Mouse (Mus musculus) stomach, embryonic 15.5 days (tissue): ENCODE data around the gene Med12. TPM values are rescaled to one million over a fixed set of nuclear protein-coding genes. Genes with fewer than 3 reads are reported as not detected.

ENCODE experiments used
- ATAC-seq: fragments of 200-750 bp; cut with Nextera tagmentation; 2 replicates; pipeline ENCODE4 v1.8.0; 2017; ENCODE audit warnings: low read depth, moderate number of reproducible peaks, moderate TSS enrichment; ENCODE audit not compliant: insufficient read depth, low FRiP score
- H3K27ac ChIP-seq: fragments of 300-500 bp; sonication (generic); 2 replicates; pipeline ENCODE4 v1.5.1; 2015; ENCODE audit warnings: mild to moderate bottlenecking, inconsistent platforms
- H3K27me3 ChIP-seq: fragments of 300-500 bp; sonication (generic); replicated peaks from 2 replicates; pipeline ENCODE4 v1.6.1; 2015; ENCODE audit warnings: inconsistent platforms
- H3K36me3 ChIP-seq: fragments of 300-500 bp; sonication (generic); 2 replicates; pipeline ENCODE4 v1.6.1; 2015; ENCODE audit warnings: inconsistent platforms
- H3K4me1 ChIP-seq: fragments of 300-500 bp; sonication (generic); 2 replicates; pipeline ENCODE4 v1.6.1; 2015; ENCODE audit warnings: inconsistent platforms
- H3K4me2 ChIP-seq: fragments of 300-500 bp; sonication (generic); 2 replicates; pipeline ENCODE4 v1.6.1; 2015; ENCODE audit warnings: mild to moderate bottlenecking, inconsistent platforms
- H3K4me3 ChIP-seq: fragments of 300-500 bp; sonication (generic); replicated peaks from 2 replicates; pipeline ENCODE4 v1.5.1; 2015; ENCODE audit warnings: inconsistent platforms
- H3K9ac ChIP-seq: fragments of 300-500 bp; sonication (generic); 2 replicates; pipeline ENCODE4 v1.6.1; 2015; ENCODE audit warnings: inconsistent platforms
- H3K9me3 ChIP-seq: fragments of 300-500 bp; sonication (generic); 2 replicates; pipeline ENCODE4 v1.6.1; 2016; ENCODE audit warnings: inconsistent platforms
- WGBS: fragments of 180-500 bp; shearing (Covaris S2); methylation state at CpG from one replicate; pipeline ENCODE4 v1.1.7; 2015; 5-methylcytosine and 5-hydroxymethylcytosine counted together
- polyA plus RNA-seq: library from polyadenylated mRNA; unstranded; fragments of >200 nt; fragmentation: Nextera tagmentation; extraction: Ambion mirVana; gene quantifications from 2 replicates; pipeline ENCODE4 v1.2.1, GENCODE M21; 2015

Med12 gene
- polyA plus RNA-seq, 1 experiment from 2014 or later = 23.7 TPM

- peak overlapping the region; percentile 48 for H3K4me2 ChIP-seq
- H3K9ac ChIP-seq = no peak overlapping the region
- peaks cover 4% of the 10 kb centered on the region; the same call in 1 of the 2 replicates for H3K36me3 ChIP-seq
- ATAC-seq = no peak
- H3K4me3 ChIP-seq = peak overlapping the region; percentile 47
- no peaks in the 10 kb centered on the region for H3K9me3 ChIP-seq
- H3K27me3 ChIP-seq = no peaks in the 10 kb centered on the region
- H3K4me1 ChIP-seq = no peaks in the 10 kb centered on the region
- H3K27ac ChIP-seq = no peak overlapping the region
- 27% methylated on average over 6 of the region's 6 CpGs for WGBS
Observed at GRCm38 (mm10) chrX:101273410-101273809, 420 bp upstream of the Med12 start.

GRCm38 (mm10) chrX:101282813-101283212 is 9.0 kb downstream of the Med12 start:
- peaks cover 3% of the 10 kb centered on the region; the same call in 1 of the 2 replicates for H3K36me3 ChIP-seq
- WGBS = 73% methylated on average over 6 of the region's 6 CpGs

GRCm38 (mm10) chrX:101285534-101285933 is 11.7 kb downstream of the Med12 start:
- no peak overlapping the region for H3K9ac ChIP-seq
- no peak overlapping the region for H3K27ac ChIP-seq
- no peaks in the 10 kb centered on the region for H3K4me1 ChIP-seq
- H3K4me3 ChIP-seq = no peak overlapping the region
- peak; percentile 44; the same call in 1 of the 2 replicates for ATAC-seq
- WGBS = 23% methylated on average over 6 of the region's 6 CpGs
- H3K4me2 ChIP-seq = no peak overlapping the region
- peaks cover 3% of the 10 kb centered on the region; the same call in 1 of the 2 replicates for H3K36me3 ChIP-seq
- no peaks in the 10 kb centered on the region for H3K27me3 ChIP-seq
- no peaks in the 10 kb centered on the region for H3K9me3 ChIP-seq

More at GRCm38 (mm10) chrX:101282813-101283212, 9.0 kb downstream of the Med12 start:
- Histone ChIP-seq H3K4me2 (no peak overlapping the region), H3K4me3 (no peak overlapping the region), H3K9ac (no peak overlapping the region), H3K27ac (no peak overlapping the region), H3K9me3 (no peaks in the 10 kb centered on the region), H3K27me3 (no peaks in the 10 kb centered on the region), H3K4me1 (no peaks in the 10 kb centered on the region)
- no peak for ATAC-seq

GRCm38 (mm10) chrX:101285953-101286670 is 12.3 kb downstream of the Med12 start:
- Histone ChIP-seq H3K27me3 (no peaks in the 10 kb centered on the region), H3K36me3 (peaks cover 3% of the 10 kb centered on the region; the same call in 1 of the 2 replicates), H3K4me1 (no peaks in the 10 kb centered on the region), H3K9me3 (no peaks in the 10 kb centered on the region), H3K4me2 (no peak overlapping the region), H3K27ac (no peak overlapping the region), H3K4me3 (no peak overlapping the region), H3K9ac (no peak overlapping the region)
- WGBS = 91% methylated on average over 14 of the region's 14 CpGs
- ATAC-seq = no peak

GRCm38 (mm10) chrX:101287543-101287942 is 13.7 kb downstream of the Med12 start:
- Histone ChIP-seq H3K27ac (no peak overlapping the region), H3K36me3 (peaks cover 3% of the 10 kb centered on the region; the same call in 1 of the 2 replicates), H3K4me1 (no peaks in the 10 kb centered on the region), H3K4me2 (no peak overlapping the region), H3K4me3 (no peak overlapping the region), H3K9me3 (no peaks in the 10 kb centered on the region), H3K9ac (no peak overlapping the region), H3K27me3 (no peaks in the 10 kb centered on the region)
- 86% methylated on average over 3 of the region's 3 CpGs for WGBS
- peak; percentile 88; the same call in 1 of the 2 replicates for ATAC-seq

- H3K9me3 ChIP-seq = no peaks in the 10 kb centered on the region
- WGBS = 91% methylated on average over 6 of the region's 6 CpGs
- no peaks in the 10 kb centered on the region for H3K4me1 ChIP-seq
- no peak overlapping the region for H3K4me3 ChIP-seq
- no peaks in the 10 kb centered on the region for H3K27me3 ChIP-seq
- no peak overlapping the region for H3K9ac ChIP-seq
- H3K36me3 ChIP-seq = peaks cover 3% of the 10 kb centered on the region; the same call in 1 of the 2 replicates
- H3K4me2 ChIP-seq = no peak overlapping the region
- ATAC-seq = no peak
- no peak overlapping the region for H3K27ac ChIP-seq
Observed at GRCm38 (mm10) chrX:101288432-101288831, 14.6 kb downstream of the Med12 start.

GRCm38 (mm10) chrX:101289037-101289436 is 15.2 kb downstream of the Med12 start:
- Histone ChIP-seq H3K27ac (no peak overlapping the region), H3K9ac (no peak overlapping the region), H3K4me2 (no peak overlapping the region), H3K27me3 (no peaks in the 10 kb centered on the region), H3K4me1 (no peaks in the 10 kb centered on the region), H3K36me3 (peaks cover 3% of the 10 kb centered on the region; the same call in 1 of the 2 replicates), H3K9me3 (no peaks in the 10 kb centered on the region), H3K4me3 (no peak overlapping the region)
- 85% methylated on average over 7 of the region's 7 CpGs for WGBS
- ATAC-seq = no peak

GRCm38 (mm10) chrX:101290111-101290510 is 16.3 kb downstream of the Med12 start:
- no peak overlapping the region for H3K4me2 ChIP-seq
- peaks cover 3% of the 10 kb centered on the region; the same call in 1 of the 2 replicates for H3K36me3 ChIP-seq
- H3K9me3 ChIP-seq = no peaks in the 10 kb centered on the region
- no peaks in the 10 kb centered on the region for H3K27me3 ChIP-seq
- no peak overlapping the region for H3K27ac ChIP-seq
- ATAC-seq = no peak
- no peaks in the 10 kb centered on the region for H3K4me1 ChIP-seq
- no peak overlapping the region for H3K4me3 ChIP-seq
- 79% methylated on average over 10 of the region's 10 CpGs for WGBS
- no peak overlapping the region for H3K9ac ChIP-seq

- 21% methylated on average over 20 of the region's 24 CpGs for WGBS
- H3K36me3 ChIP-seq = no peaks in the 10 kb centered on the region; the same call in 1 of the 2 replicates
- H3K4me2 ChIP-seq = peak within 1 kb of the TSS; percentile 52
- H3K4me1 ChIP-seq = no peaks in the 10 kb centered on the region
- H3K4me3 ChIP-seq = peak within 1 kb of the TSS; percentile 37
- no peak within 1 kb of the TSS for H3K9ac ChIP-seq
- H3K9me3 ChIP-seq = no peaks in the 10 kb centered on the region
- no peaks in the 10 kb centered on the region for H3K27me3 ChIP-seq
- ATAC-seq = no peak
- no peak within 1 kb of the TSS for H3K27ac ChIP-seq
Observed at GRCm38 (mm10) chrX:101299055-101299454, 25.2 kb downstream of the Med12 start, which contains the start of gene Nlgn3. Nlgn3 (plus strand) TSS chrX:101299168.

GRCm38 (mm10) chrX:101299473-101300426 is 25.9 kb downstream of the Med12 start:
- peak overlapping the region; percentile 37 for H3K4me3 ChIP-seq
- 24% methylated on average over 12 of the region's 13 CpGs for WGBS
- no peaks in the 10 kb centered on the region for H3K4me1 ChIP-seq
- no peaks in the 10 kb centered on the region; the same call in 1 of the 2 replicates for H3K36me3 ChIP-seq
- no peak overlapping the region for H3K27ac ChIP-seq
- peak overlapping the region; percentile 52 for H3K4me2 ChIP-seq
- ATAC-seq = no peak
- H3K27me3 ChIP-seq = no peaks in the 10 kb centered on the region
- no peak overlapping the region for H3K9ac ChIP-seq
- H3K9me3 ChIP-seq = no peaks in the 10 kb centered on the region

GRCm38 (mm10) chrX:101300427-101301030 is 26.7 kb downstream of the Med12 start:
- no peak for ATAC-seq
- Histone ChIP-seq H3K4me1 (no peaks in the 10 kb centered on the region), H3K4me2 (peak overlapping the region; percentile 52), H3K27me3 (no peaks in the 10 kb centered on the region), H3K36me3 (no peaks in the 10 kb centered on the region; the same call in 1 of the 2 replicates), H3K9ac (no peak overlapping the region), H3K4me3 (peak overlapping the region; percentile 37), H3K27ac (no peak overlapping the region), H3K9me3 (no peaks in the 10 kb centered on the region)
- 50% methylated on average over 13 of the region's 13 CpGs for WGBS
